Mouse (Mus musculus) stomach, embryonic 15.5 days (tissue): ENCODE results near the gene Cradd. TPM values are rescaled to one million over a fixed set of nuclear protein-coding genes. Genes with fewer than 3 reads are reported as not detected.

ENCODE experiments used
- ATAC-seq: fragments of 200-750 bp; cut with Nextera tagmentation; 2 replicates; pipeline ENCODE4 v1.8.0; 2017; ENCODE audit warnings: low read depth, moderate number of reproducible peaks, moderate TSS enrichment; ENCODE audit not compliant: insufficient read depth, low FRiP score
- H3K27ac ChIP-seq: fragments of 300-500 bp; sonication (generic); 2 replicates; pipeline ENCODE4 v1.5.1; 2015; ENCODE audit warnings: mild to moderate bottlenecking, inconsistent platforms
- H3K27me3 ChIP-seq: fragments of 300-500 bp; sonication (generic); replicated peaks from 2 replicates; pipeline ENCODE4 v1.6.1; 2015; ENCODE audit warnings: inconsistent platforms
- H3K36me3 ChIP-seq: fragments of 300-500 bp; sonication (generic); 2 replicates; pipeline ENCODE4 v1.6.1; 2015; ENCODE audit warnings: inconsistent platforms
- H3K4me1 ChIP-seq: fragments of 300-500 bp; sonication (generic); 2 replicates; pipeline ENCODE4 v1.6.1; 2015; ENCODE audit warnings: inconsistent platforms
- H3K4me2 ChIP-seq: fragments of 300-500 bp; sonication (generic); 2 replicates; pipeline ENCODE4 v1.6.1; 2015; ENCODE audit warnings: mild to moderate bottlenecking, inconsistent platforms
- H3K4me3 ChIP-seq: fragments of 300-500 bp; sonication (generic); replicated peaks from 2 replicates; pipeline ENCODE4 v1.5.1; 2015; ENCODE audit warnings: inconsistent platforms
- H3K9ac ChIP-seq: fragments of 300-500 bp; sonication (generic); 2 replicates; pipeline ENCODE4 v1.6.1; 2015; ENCODE audit warnings: inconsistent platforms
- H3K9me3 ChIP-seq: fragments of 300-500 bp; sonication (generic); 2 replicates; pipeline ENCODE4 v1.6.1; 2016; ENCODE audit warnings: inconsistent platforms
- WGBS: fragments of 180-500 bp; shearing (Covaris S2); methylation state at CpG from one replicate; pipeline ENCODE4 v1.1.7; 2015; 5-methylcytosine and 5-hydroxymethylcytosine counted together
- polyA plus RNA-seq: library from polyadenylated mRNA; unstranded; fragments of >200 nt; fragmentation: Nextera tagmentation; extraction: Ambion mirVana; gene quantifications from 2 replicates; pipeline ENCODE4 v1.2.1, GENCODE M21; 2015

The Cradd gene
- polyA plus RNA-seq, 1 experiment from 2014 or later, result 11.4 TPM

DNA sequence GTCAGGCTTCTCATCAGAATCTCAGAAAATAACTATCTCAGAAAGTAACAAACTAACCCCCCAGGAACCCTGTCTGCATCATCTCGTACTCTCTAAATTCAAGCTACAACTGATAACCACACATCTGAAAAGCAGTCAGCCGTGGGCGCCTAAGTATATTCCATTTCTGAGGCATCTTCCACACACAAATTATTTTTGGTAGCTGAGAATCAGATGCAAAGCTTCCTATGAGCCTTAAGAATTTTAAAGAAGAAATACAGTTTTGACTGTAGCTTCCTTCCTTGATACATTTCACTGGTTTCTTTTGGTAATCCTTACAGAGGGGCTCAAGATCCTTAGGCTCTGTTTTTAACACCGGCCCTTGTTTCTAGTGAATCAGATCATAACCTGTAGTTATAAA lies 58.4 kb downstream of the Cradd start:
- Histone ChIP-seq H3K4me1 (peaks cover 10% of the 10 kb centered on the region; the same call in 1 of the 2 replicates), H3K27ac (peak overlapping the region; percentile 42; the same call in 1 of the 2 replicates), H3K36me3 (no peaks in the 10 kb centered on the region), H3K4me3 (no peak overlapping the region), H3K27me3 (no peaks in the 10 kb centered on the region), H3K9me3 (no peaks in the 10 kb centered on the region), H3K4me2 (peak overlapping the region; percentile 67; the same call in 1 of the 2 replicates), H3K9ac (no peak overlapping the region)
- no peak for ATAC-seq
- 70% methylated on average over 4 of the region's 4 CpGs for WGBS

GRCm38 (mm10) chr10:95264485-95265321 lies 59.2 kb downstream of the Cradd start:
- Histone ChIP-seq H3K27me3 (no peaks in the 10 kb centered on the region), H3K4me3 (peak overlapping the region; percentile 42), H3K4me1 (peaks cover 10% of the 10 kb centered on the region; the same call in 1 of the 2 replicates), H3K4me2 (peak overlapping the region; percentile 67), H3K9ac (peak overlapping the region; percentile 33), H3K9me3 (no peaks in the 10 kb centered on the region), H3K36me3 (no peaks in the 10 kb centered on the region), H3K27ac (0 out of 2 replicates have a peak overlapping the region, but pooled peaks have one; percentile 9)
- WGBS, result 9% methylated on average over 37 of the region's 37 CpGs
- ATAC-seq, result peak; percentile 24; the same call in 1 of the 2 replicates

DNA sequence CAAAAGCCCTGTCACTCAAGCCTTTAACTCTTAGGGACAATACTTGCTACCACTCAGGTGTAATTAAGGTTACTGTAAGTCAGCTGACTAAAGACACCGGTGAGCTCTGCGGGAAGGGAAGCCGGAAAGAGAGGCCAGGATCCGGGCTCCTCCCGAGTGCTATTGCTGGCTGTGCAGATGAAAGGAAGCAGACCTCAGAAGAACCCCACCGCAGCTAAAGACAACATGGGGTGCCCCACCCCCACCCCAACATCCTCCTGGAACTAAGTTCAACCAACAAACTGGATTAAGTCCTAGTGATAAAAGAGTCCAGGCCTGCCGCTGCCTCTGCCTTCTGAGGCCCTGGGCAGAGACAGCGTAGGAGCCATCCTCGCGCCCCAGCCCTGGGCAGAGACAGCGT lies 61.5 kb downstream of the Cradd start:
- no peaks in the 10 kb centered on the region for H3K9me3 ChIP-seq
- 49% methylated on average over 11 of the region's 11 CpGs for WGBS
- H3K27me3 ChIP-seq, result no peaks in the 10 kb centered on the region
- H3K27ac ChIP-seq, result no peak overlapping the region
- H3K4me2 ChIP-seq, result no peak overlapping the region
- no peak for ATAC-seq
- no peaks in the 10 kb centered on the region for H3K36me3 ChIP-seq
- H3K4me3 ChIP-seq, result no peak overlapping the region
- peaks cover 10% of the 10 kb centered on the region; the same call in 1 of the 2 replicates for H3K4me1 ChIP-seq
- H3K9ac ChIP-seq, result no peak overlapping the region

GRCm38 (mm10) chr10:95261279-95261678 lies 62.7 kb downstream of the Cradd start:
- H3K4me3 ChIP-seq, result no peak overlapping the region
- WGBS, result 41% methylated on average over 2 of the region's 2 CpGs
- no peaks in the 10 kb centered on the region for H3K36me3 ChIP-seq
- no peaks in the 10 kb centered on the region for H3K9me3 ChIP-seq
- ATAC-seq, result no peak
- H3K4me2 ChIP-seq, result no peak overlapping the region
- H3K27me3 ChIP-seq, result no peaks in the 10 kb centered on the region
- H3K9ac ChIP-seq, result no peak overlapping the region
- H3K27ac ChIP-seq, result no peak overlapping the region
- H3K4me1 ChIP-seq, result peaks cover 8% of the 10 kb centered on the region; the same call in 1 of the 2 replicates

- 80% methylated on average over 3 of the region's 3 CpGs for WGBS
- no peak overlapping the region for H3K4me3 ChIP-seq
- H3K4me2 ChIP-seq, result no peak overlapping the region
- H3K4me1 ChIP-seq, result 0 out of 2 replicates have a peak, but pooled peaks cover 3% of the 10 kb centered on the region
- no peak overlapping the region for H3K27ac ChIP-seq
- H3K27me3 ChIP-seq, result no peaks in the 10 kb centered on the region
- ATAC-seq, result no peak
- no peaks in the 10 kb centered on the region for H3K9me3 ChIP-seq
- no peaks in the 10 kb centered on the region for H3K36me3 ChIP-seq
- no peak overlapping the region for H3K9ac ChIP-seq
Measured at GRCm38 (mm10) chr10:95260420-95260819, 63.5 kb downstream of the Cradd start.

- WGBS, result 66% methylated on average over 10 of the region's 10 CpGs
Measured at GRCm38 (mm10) chr10:95258471-95259155, 65.3 kb downstream of the Cradd start.

GRCm38 (mm10) chr10:95257979-95258378 lies 66.0 kb downstream of the Cradd start:
- H3K4me2 ChIP-seq, result no peak overlapping the region
- no peak for ATAC-seq
- H3K27ac ChIP-seq, result no peak overlapping the region
- no peak overlapping the region for H3K9ac ChIP-seq
- no peak overlapping the region for H3K4me3 ChIP-seq
- H3K36me3 ChIP-seq, result no peaks in the 10 kb centered on the region
- WGBS, result 64% methylated on average over 8 of the region's 8 CpGs
- no peaks in the 10 kb centered on the region for H3K9me3 ChIP-seq
- H3K4me1 ChIP-seq, result peaks cover 9% of the 10 kb centered on the region; the same call in 1 of the 2 replicates
- H3K27me3 ChIP-seq, result no peaks in the 10 kb centered on the region

More at GRCm38 (mm10) chr10:95258471-95259155, 65.3 kb downstream of the Cradd start:
- ATAC-seq, result no peak
- H3K9me3 ChIP-seq, result no peaks in the 10 kb centered on the region
- peaks cover 9% of the 10 kb centered on the region; the same call in 1 of the 2 replicates for H3K4me1 ChIP-seq
- no peak overlapping the region for H3K9ac ChIP-seq
- H3K27ac ChIP-seq, result no peak overlapping the region
- H3K36me3 ChIP-seq, result no peaks in the 10 kb centered on the region
- H3K4me2 ChIP-seq, result no peak overlapping the region
- no peaks in the 10 kb centered on the region for H3K27me3 ChIP-seq
- no peak overlapping the region for H3K4me3 ChIP-seq

DNA sequence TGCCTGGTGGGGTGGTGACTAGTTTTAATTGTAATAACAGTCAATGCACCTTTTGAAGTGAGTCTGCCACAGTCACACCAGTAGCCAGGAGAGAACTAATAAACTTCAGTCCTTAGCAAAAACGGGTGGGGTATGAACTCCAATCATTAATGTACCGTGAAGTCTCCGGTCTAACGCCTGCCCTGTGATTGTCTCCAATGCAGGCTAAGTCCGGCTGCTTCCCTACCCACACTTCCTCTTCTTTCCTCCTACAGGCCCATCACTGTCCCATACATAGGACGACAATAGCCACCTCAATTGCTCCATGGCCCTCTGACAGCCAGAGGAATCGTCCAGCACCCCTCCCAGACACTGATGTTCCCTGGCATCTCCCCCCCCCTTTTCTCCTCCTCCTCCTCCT lies 67.8 kb downstream of the Cradd start:
- Histone ChIP-seq H3K9ac (no peak overlapping the region), H3K27me3 (no peaks in the 10 kb centered on the region), H3K4me3 (no peak overlapping the region), H3K4me2 (no peak overlapping the region), H3K27ac (no peak overlapping the region), H3K36me3 (no peaks in the 10 kb centered on the region), H3K4me1 (peaks cover 6% of the 10 kb centered on the region; the same call in 1 of the 2 replicates), H3K9me3 (no peaks in the 10 kb centered on the region)
- 61% methylated on average over 7 of the region's 7 CpGs for WGBS
- ATAC-seq, result no peak

DNA sequence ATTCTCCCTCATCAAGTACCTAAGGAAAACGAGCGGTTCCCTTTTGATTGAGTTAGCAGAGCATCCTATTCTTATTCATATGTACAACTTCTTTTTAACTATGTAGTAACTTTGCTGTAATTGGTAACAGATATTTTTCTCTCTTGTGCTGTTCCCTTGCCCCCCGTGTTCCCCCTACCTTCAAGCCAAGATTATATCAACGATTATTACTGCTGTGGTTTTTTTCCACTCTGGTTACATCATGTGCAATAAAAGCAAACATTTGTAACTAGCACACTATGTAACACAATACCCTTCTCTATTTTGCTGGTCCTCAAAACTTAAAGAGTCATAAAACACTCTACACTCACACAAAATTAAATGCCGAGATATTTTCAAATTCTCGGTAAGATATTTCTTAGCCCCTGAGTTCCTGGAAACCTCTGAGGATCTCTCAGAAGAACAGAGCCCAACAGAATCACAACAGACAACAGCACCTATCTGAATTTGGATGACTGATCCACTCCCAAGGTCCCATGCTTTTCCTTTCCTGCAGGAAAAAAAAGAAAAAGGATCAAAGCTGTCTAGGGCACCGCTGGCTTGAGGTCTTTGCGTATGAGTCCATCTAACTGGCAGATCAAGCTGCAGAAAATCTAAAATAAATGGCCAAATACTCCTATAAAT lies 68.8 kb downstream of the Cradd start:
- Histone ChIP-seq H3K4me3 (no peak overlapping the region), H3K27ac (no peak overlapping the region), H3K4me1 (peaks cover 6% of the 10 kb centered on the region; the same call in 1 of the 2 replicates), H3K27me3 (no peaks in the 10 kb centered on the region), H3K9me3 (no peaks in the 10 kb centered on the region), H3K9ac (no peak overlapping the region), H3K36me3 (no peaks in the 10 kb centered on the region), H3K4me2 (no peak overlapping the region)
- WGBS, result 64% methylated on average over 8 of the region's 8 CpGs
- ATAC-seq, result no peak

DNA sequence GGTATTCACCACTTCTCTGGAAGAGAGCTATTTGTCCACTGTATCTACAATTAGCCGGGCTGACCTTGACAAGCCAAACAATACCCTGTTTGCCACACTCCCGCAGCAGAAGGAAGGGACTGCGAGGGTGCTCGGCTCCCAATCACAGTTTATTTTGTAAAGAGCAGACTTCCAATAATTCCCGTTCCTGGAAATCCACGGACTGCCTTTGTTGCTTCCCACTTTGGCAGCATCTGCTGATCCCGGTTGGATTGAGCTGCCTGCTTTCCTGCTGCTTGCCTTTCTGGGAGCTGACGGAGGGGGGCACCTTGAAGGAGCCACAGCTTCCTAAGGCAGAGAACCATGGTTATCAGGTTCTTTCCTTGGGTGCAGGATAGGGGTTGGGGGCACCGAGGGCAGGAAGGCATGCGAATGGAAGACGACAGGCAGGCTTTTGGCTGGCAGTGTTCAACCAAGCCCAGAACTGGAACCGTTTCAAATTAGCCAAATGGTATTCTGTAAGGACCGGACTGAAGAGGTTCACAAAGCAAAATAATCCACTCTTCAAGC lies 69.4 kb downstream of the Cradd start:
- Histone ChIP-seq H3K36me3 (no peaks in the 10 kb centered on the region), H3K9me3 (no peaks in the 10 kb centered on the region), H3K9ac (no peak overlapping the region), H3K27me3 (no peaks in the 10 kb centered on the region), H3K4me2 (peak overlapping the region; percentile 30), H3K27ac (no peak overlapping the region), H3K4me1 (peaks cover 6% of the 10 kb centered on the region; the same call in 1 of the 2 replicates), H3K4me3 (no peak overlapping the region)
- peak; percentile 43; the same call in 1 of the 2 replicates for ATAC-seq
- 31% methylated on average over 13 of the region's 13 CpGs for WGBS

GRCm38 (mm10) chr10:95254046-95254445 lies 69.9 kb downstream of the Cradd start:
- H3K4me1 ChIP-seq, result peaks cover 6% of the 10 kb centered on the region; the same call in 1 of the 2 replicates
- H3K36me3 ChIP-seq, result no peaks in the 10 kb centered on the region
- no peak overlapping the region for H3K27ac ChIP-seq
- H3K9me3 ChIP-seq, result no peaks in the 10 kb centered on the region
- H3K4me3 ChIP-seq, result no peak overlapping the region
- H3K4me2 ChIP-seq, result peak overlapping the region; percentile 30; the same call in 1 of the 2 replicates
- WGBS, result 55% methylated on average over 3 of the region's 3 CpGs
- H3K27me3 ChIP-seq, result no peaks in the 10 kb centered on the region
- ATAC-seq, result no peak
- no peak overlapping the region for H3K9ac ChIP-seq
